Mouse (Mus musculus): ENCODE results near the gene Irgc1.

DNA sequence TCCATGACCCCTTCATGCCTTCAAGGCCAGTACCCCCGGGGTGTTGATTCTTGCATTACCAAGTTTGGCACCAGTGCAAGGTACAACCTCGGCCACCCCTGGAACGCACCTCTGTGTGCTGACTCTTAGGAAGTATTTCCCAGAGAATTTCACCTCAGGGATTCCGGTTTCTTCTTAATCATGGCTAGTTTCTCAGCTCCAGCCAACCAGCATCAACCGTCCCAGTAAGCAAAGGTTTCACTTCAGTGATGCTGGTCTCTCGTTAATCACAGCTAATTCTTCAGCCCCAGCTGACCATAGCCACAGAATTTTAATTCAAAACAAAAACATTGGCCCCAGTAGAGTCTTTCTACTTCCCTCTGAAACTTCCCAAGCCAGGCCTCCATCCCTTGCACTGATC lies 42.0 kb downstream of the Irgc1 start:
- no peak for TF ChIP-seq CTCF (IDR thresholded peaks at IDR 0.05; ENCODE audit: borderline replicate concordance, insufficient read depth, low read length)
- TF ChIP-seq POLR2A (IDR thresholded peaks at IDR 0.05; ENCODE audit: low read depth, low read length), result no peak

Data from embryonic fibroblast, embryonic 13.5 days (primary cell).